Mouse (Mus musculus): Measurements from ENCODE around the gene Prune2.

Gene Prune2

GRCm38 (mm10) chr19:17271179-17271622 is 315.3 kb downstream of the Prune2 start:
- DNase-seq: no peak

GRCm38 (mm10) chr19:17272988-17273387 is 317.1 kb downstream of the Prune2 start:
- DNase-seq: no peak
